Mouse (Mus musculus) cerebellum, adult 2 months (tissue): ENCODE results near the gene Zfp771.

Source experiments
- CTCF ChIP-seq: fragments of 200-500 bp; IDR thresholded peaks from 2 replicates; pipeline ENCODE4 v1.5.1; 2011; ENCODE audit warnings: low read depth, mild to moderate bottlenecking, control low read depth, low read length, moderate library complexity, borderline replicate concordance; ENCODE audit not compliant: insufficient read depth
- POLR2A ChIP-seq: fragments of 200-500 bp; IDR thresholded peaks from 2 replicates; pipeline ENCODE4 v1.6.1; 2011; ENCODE audit warnings: low read length, control low read depth, borderline replicate concordance; ENCODE audit not compliant: insufficient read depth

DNA sequence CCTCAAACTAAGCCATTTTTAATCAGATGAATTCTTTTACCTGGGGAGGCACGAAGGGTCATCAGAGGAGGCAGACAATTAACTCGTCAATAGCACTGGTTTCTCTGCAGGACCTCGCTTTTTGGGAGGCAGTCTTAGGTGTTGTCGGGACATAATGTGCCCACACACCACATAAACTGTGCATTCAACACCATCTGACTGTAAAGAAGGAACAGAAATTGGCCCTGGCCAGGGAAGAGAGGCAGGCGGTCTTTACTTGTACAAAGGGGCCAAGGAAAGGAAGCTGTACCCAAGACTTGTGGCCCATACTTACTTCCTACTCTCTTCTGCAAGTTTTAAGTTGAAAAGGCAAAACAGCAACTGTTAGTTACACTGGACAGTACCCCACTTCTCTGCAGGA lies 12.4 kb downstream of the Zfp771 start:
- TF ChIP-seq POLR2A, result no peak
- no peak for TF ChIP-seq CTCF
